Mouse (Mus musculus) CH12F3 (cell line): ENCODE measurements around the gene Ccdc34.

ENCODE experiments used
- in situ Hi-C: fragments of 300-500 bp; cut with MboI; formaldehyde crosslinking; loops from 2 replicates; pipeline ENCODE4 v1.14.3; 2020; ENCODE audit warnings: low sequenced_read_pairs

Gene Ccdc34

GRCm38 (mm10) chr2:110204705-110205318 is 187.2 kb downstream of the Ccdc34 start:
- in situ Hi-C loops, result loop anchor here (5.0 kb wide), 1 partner anchor 303 kb away; no protein-coding TSS in a partner anchor

GRCm38 (mm10) chr2:110210508-110211496 is 193.2 kb downstream of the Ccdc34 start:
- in situ Hi-C loops, result no loop called here

GRCm38 (mm10) chr2:110214278-110214677 is 196.7 kb downstream of the Ccdc34 start:
- in situ Hi-C loops, result no loop called here

GRCm38 (mm10) chr2:110214991-110215684 is 197.5 kb downstream of the Ccdc34 start:
- in situ Hi-C loops, result no loop called here

GRCm38 (mm10) chr2:110215685-110216058 is 198.1 kb downstream of the Ccdc34 start:
- in situ Hi-C loops, result no loop called here

- in situ Hi-C loops, result no loop called here
Observed at GRCm38 (mm10) chr2:110220492-110220891, 202.9 kb downstream of the Ccdc34 start.

GRCm38 (mm10) chr2:110222793-110223192 is 205.2 kb downstream of the Ccdc34 start:
- in situ Hi-C loops, result no loop called here
